Mouse (Mus musculus): Measurements from ENCODE around the gene Umodl1. TPM values are rescaled to one million over a fixed set of nuclear protein-coding genes. Genes with fewer than 3 reads are reported as not detected.

The Umodl1 gene
- polyA plus RNA-seq, 1 experiment from 2014 or later, result 0.11 TPM

DNA sequence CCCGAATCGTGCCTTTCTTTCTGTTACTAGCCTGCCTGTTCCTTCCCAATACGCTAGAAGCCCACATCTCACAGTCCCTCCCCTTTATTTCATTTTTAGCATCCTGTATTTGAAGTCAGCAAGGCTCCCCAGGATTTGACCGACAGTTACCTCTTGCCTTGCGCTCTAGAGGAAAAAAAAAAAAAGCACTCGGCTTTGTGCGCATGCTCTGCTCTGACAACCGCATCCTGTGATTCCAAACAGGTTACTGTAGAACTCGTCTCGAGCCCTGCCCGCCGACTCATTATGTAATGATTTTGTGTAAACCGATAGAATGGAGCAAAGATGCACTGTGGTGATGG is 104.3 kb downstream of the Umodl1 start:
- DNase-seq (ENCODE audit: low spot score), result peak; percentile 71
- Histone ChIP-seq H3K27ac (peak overlapping the region; percentile 59; the same call in 1 of the 2 replicates), H3K9me3 (no peaks in the 10 kb centered on the region), H3K4me3 (peak overlapping the region; percentile 70), H3K36me3 (no peaks in the 10 kb centered on the region), H3K4me1 (peaks cover 33% of the 10 kb centered on the region), H3K27me3 (ENCODE audit: insufficient read depth, poor library complexity, severe bottlenecking) (peaks cover 43% of the 10 kb centered on the region)
- WGBS, result 3% methylated on average over 13 of the region's 13 CpGs

DNA sequence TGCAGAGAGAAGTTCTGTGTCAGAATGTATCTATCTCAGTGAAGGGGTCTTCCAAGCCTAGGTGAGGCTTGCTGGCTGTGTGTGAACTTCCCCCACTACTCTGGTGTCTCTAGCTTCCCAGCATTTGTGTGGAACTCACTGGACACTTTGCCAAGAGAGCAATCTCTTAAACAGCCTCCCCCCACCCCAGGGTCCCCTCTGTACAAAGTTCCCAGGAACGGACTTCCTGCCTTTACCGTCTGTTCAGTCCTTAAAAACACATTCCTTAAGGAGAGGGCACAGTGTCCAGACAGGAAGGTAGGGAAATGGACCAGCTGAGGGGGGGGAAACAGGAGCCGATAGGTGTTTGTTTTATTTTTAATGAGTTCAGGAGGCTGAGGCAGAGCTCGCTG is 105.8 kb downstream of the Umodl1 start:
- Histone ChIP-seq H3K9me3 (no peaks in the 10 kb centered on the region), H3K4me3 (no peak overlapping the region), H3K27ac (peak overlapping the region; percentile 50), H3K36me3 (0 out of 2 replicates have a peak, but pooled peaks cover 4% of the 10 kb centered on the region), H3K27me3 (ENCODE audit: insufficient read depth, poor library complexity, severe bottlenecking) (peaks cover 38% of the 10 kb centered on the region), H3K4me1 (peaks cover 33% of the 10 kb centered on the region)
- peak; percentile 72 for DNase-seq (ENCODE audit: low spot score)
- WGBS, result 63% methylated on average over 4 of the region's 4 CpGs

Small RNA genes within 50 kb of the gene (microRNA-seq; reads per million reads assigned to microRNA genes)
- gene Gm24026, result not detected

Other genes with a start within 250 kb of the Umodl1 start
- 0.10 TPM in 1 of 2 replicates, not detected in the other for gene Glp1r, start 52.8 kb upstream of the Umodl1 start, polyA plus RNA-seq (2016; fragmentation: Nextera tagmentation; extraction: Ambion mirVana)
- gene Abcg1, start 103.0 kb downstream of the Umodl1 start, polyA plus RNA-seq (2016; fragmentation: Nextera tagmentation; extraction: Ambion mirVana), result 4.9 and 6.0 TPM in 2 replicates
- gene Tff3, start 175.0 kb downstream of the Umodl1 start, polyA plus RNA-seq (2016; fragmentation: Nextera tagmentation; extraction: Ambion mirVana), result 0.50 TPM in 1 of 2 replicates, not detected in the other
- gene Tff2, start 189.6 kb downstream of the Umodl1 start, polyA plus RNA-seq (2016; fragmentation: Nextera tagmentation; extraction: Ambion mirVana), result not detected in 2 replicates
- 0.33 TPM in 1 of 2 replicates, not detected in the other for gene Tff1, start 210.6 kb downstream of the Umodl1 start, polyA plus RNA-seq (2016; fragmentation: Nextera tagmentation; extraction: Ambion mirVana)
- not detected in 2 replicates for gene Tmprss3, start 244.3 kb downstream of the Umodl1 start, polyA plus RNA-seq (2016; fragmentation: Nextera tagmentation; extraction: Ambion mirVana)